Mouse (Mus musculus) megakaryocyte, embryonic 14.5 days (primary cell): Measurements from ENCODE around the gene Pla2g4e.

Experiments
- FLI1 ChIP-seq: IDR thresholded peaks from 2 replicates; pipeline ENCODE4 v1.6.1; 2012; ENCODE audit warnings: low read length, inconsistent platforms, mixed read lengths
- GATA1 ChIP-seq: IDR thresholded peaks from 3 replicates; pipeline ENCODE4 v1.6.1; 2012; ENCODE audit warnings: mixed read lengths, low read length, inconsistent platforms, borderline replicate concordance

- TF ChIP-seq FLI1 (no peak), GATA1 (no peak)
Observed at GRCm38 (mm10) chr2:120264858-120265257, 19.7 kb upstream of the Pla2g4e start.
